Mouse (Mus musculus) bone marrow macrophage, adult 2 months (primary cell): ENCODE measurements around the gene Lrrc3c. TPM values are rescaled to one million over a fixed set of nuclear protein-coding genes. Genes with fewer than 3 reads are reported as not detected.
"Not testable (repeated sequence)": the region's sequence is repeated elsewhere in the genome, so short reads cannot be mapped to it uniquely, and the experiment has no call there.

ENCODE experiments used
- H3K27ac ChIP-seq: 2 replicates; pipeline ENCODE4 v1.5.1; 2012; ENCODE audit warnings: low read depth, low read length; ENCODE audit not compliant: insufficient read depth
- H3K4me1 ChIP-seq: 2 replicates; pipeline ENCODE4 v1.6.1; 2012; ENCODE audit warnings: low read length; ENCODE audit not compliant: control insufficient read depth, insufficient read depth
- H3K4me3 ChIP-seq: 2 replicates; pipeline ENCODE4 v1.5.1; 2012; ENCODE audit warnings: mild to moderate bottlenecking, low read length, moderate library complexity; ENCODE audit not compliant: insufficient read depth
- CTCF ChIP-seq: IDR thresholded peaks from 2 replicates; pipeline ENCODE4 v1.5.1; 2012; ENCODE audit warnings: low read depth, mild to moderate bottlenecking, low read length, moderate library complexity
- POLR2A ChIP-seq: IDR thresholded peaks from 2 replicates; pipeline ENCODE4 v1.6.1; 2012; ENCODE audit warnings: mild to moderate bottlenecking, low read depth, low read length, borderline replicate concordance
- polyA plus RNA-seq: library from polyadenylated mRNA; stranded (reverse); fragments of >200 nt; gene quantifications from 2 replicates; pipeline ENCODE4 v1.2.4, GENCODE M21; 2012; ENCODE audit not compliant: missing spikeins, insufficient read depth, insufficient read length

Gene Lrrc3c
- polyA plus RNA-seq, 1 experiment = not detected

- TF ChIP-seq POLR2A (no peak), CTCF (no peak)
- no peak overlapping the region for H3K4me3 ChIP-seq
- H3K27ac ChIP-seq = no peak overlapping the region
- H3K4me1 ChIP-seq = no peaks in the 10 kb centered on the region
These were observed 2.6 kb upstream of the Lrrc3c start for GRCm38 (mm10) chr11:98595473-98595872.

GRCm38 (mm10) chr11:98595955-98596354 is 2.1 kb upstream of the Lrrc3c start:
- TF ChIP-seq CTCF (no peak), POLR2A (no peak)
- Histone ChIP-seq H3K4me3 (no peak overlapping the region), H3K27ac (no peak overlapping the region), H3K4me1 (no peaks in the 10 kb centered on the region)

DNA sequence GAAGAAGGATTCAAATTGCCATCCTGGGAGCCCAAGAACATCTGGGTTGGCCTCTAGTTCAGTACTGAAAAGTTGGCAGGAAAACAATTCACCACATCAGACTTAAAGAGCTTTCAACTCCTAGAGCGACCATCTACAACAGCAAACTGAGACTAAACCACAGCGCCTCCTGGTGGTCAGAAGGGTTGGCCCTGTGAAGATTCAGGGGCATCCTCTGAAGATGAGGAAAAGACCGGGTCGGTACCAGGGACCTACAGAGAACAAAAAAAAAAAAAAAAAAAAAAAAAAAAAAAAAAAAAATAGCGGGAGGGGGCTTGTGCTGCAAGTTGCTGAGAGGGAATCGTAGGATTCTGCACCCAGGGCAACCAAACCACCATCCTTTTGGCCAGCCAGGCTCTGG is 728 bp upstream of the Lrrc3c start:
- TF ChIP-seq POLR2A = no peak
- TF ChIP-seq CTCF = peak; percentile 75
- no peaks in the 10 kb centered on the region for H3K4me1 ChIP-seq
- H3K4me3 ChIP-seq = no peak overlapping the region
- no peak overlapping the region for H3K27ac ChIP-seq

GRCm38 (mm10) chr11:98598851-98599290 is 780 bp downstream of the Lrrc3c start:
- Histone ChIP-seq H3K4me1 (no peaks in the 10 kb centered on the region), H3K27ac (no peak overlapping the region), H3K4me3 (no peak overlapping the region)
- TF ChIP-seq CTCF = no peak
- no peak for TF ChIP-seq POLR2A

DNA sequence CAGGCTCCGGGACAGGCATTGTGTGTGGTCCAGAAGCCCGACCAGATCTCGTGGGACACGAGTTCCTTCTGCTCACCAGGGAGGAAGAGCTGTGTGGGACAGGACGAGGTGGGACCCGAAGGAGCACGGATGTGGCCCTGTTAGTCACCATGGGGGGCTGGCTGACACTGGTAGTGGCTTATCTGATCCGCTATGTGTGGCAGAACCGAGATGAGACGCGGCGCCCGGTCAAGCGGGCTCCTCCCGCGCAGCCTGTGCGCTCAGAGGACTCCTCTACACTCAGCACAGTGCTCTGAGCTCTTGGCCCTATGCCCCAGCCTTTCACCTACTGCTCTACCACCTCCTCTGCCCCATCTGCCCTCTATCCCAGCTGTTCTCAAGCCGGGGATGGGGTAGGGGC is 1.2 kb downstream of the Lrrc3c start:
- TF ChIP-seq POLR2A (no peak), CTCF (no peak)
- H3K27ac ChIP-seq = no peak overlapping the region
- H3K4me3 ChIP-seq = no peak overlapping the region
- H3K4me1 ChIP-seq = no peaks in the 10 kb centered on the region

- no peaks in the 10 kb centered on the region for H3K4me1 ChIP-seq
- H3K27ac ChIP-seq = no peak overlapping the region
- TF ChIP-seq POLR2A (no peak), CTCF (no peak)
- H3K4me3 ChIP-seq = no peak overlapping the region
These were observed 4.1 kb downstream of the Lrrc3c start for GRCm38 (mm10) chr11:98602090-98602690.

DNA sequence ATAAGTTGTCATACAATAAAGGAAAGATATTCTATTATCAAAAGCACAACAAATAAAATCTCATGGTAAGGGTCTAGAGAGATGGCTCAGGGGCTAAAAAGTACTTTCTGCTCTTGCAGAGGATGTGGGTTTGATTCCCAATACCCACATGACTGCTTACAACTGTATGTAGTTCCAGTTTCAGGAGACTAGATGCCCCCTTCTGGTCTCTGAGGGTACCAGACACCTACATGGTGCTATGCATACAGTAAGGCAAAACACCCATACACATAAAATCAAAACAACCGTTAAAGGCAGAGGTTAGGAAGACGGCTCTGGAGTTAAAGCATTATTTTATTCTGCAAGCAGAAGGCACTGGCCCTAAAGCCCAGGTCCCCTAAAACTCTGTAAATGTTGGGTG is 5.9 kb downstream of the Lrrc3c start:
- no peak for TF ChIP-seq CTCF
- Histone ChIP-seq H3K4me1 (no peaks in the 10 kb centered on the region), H3K27ac (no peak overlapping the region), H3K4me3 (no peak overlapping the region)

DNA sequence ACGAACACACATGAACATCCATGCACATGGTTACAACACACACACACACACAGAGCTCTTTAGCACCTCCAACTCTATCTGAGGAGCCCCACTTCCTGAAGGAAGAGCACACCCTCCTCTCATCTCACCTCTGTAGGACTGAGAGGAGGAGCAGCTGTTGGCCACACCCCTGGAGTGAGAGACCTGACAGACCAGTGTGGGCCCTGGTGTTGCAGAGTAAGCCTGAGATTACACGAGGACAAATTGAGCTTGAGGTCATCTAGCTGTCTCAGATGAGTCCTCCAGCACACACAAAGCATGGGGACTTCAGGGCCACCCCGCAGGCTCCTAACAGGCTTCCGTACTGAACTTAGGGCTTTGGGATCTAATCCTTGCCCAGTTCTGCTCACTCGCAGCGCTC is 6.8 kb downstream of the Lrrc3c start:
- H3K4me1 ChIP-seq, H3K4me3 ChIP-seq, H3K27ac ChIP-seq: not testable (repeated sequence)

DNA sequence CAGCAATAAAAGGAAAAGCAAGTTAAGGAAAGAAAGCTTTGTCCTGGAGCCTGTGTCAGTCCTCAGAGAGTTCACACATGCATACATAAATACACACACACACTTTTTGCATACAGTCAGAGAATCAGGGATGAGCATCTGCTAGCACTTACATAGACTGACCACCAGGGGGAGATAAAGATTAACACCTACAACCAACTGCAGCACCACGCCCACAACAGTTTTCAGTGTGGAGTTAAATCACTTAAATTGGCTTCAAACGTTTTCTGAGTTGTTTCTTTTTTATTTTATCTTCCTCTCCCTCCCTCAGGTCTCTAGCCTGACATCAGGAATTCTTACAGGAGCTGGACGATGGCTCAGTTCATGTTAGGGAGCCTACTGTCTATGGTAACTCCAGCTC is 8.7 kb downstream of the Lrrc3c start:
- no peak overlapping the region for H3K27ac ChIP-seq
- TF ChIP-seq POLR2A (no peak), CTCF (no peak)
- H3K4me1 ChIP-seq = no peaks in the 10 kb centered on the region
- no peak overlapping the region for H3K4me3 ChIP-seq

GRCm38 (mm10) chr11:98620791-98621190 is 22.7 kb downstream of the Lrrc3c start:
- Histone ChIP-seq H3K4me1 (no peaks in the 10 kb centered on the region), H3K4me3 (no peak overlapping the region), H3K27ac (no peak overlapping the region)
- TF ChIP-seq CTCF = no peak
- TF ChIP-seq POLR2A = no peak

GRCm38 (mm10) chr11:98623981-98624380 is 25.9 kb downstream of the Lrrc3c start:
- H3K4me1 ChIP-seq, H3K27ac ChIP-seq, H3K4me3 ChIP-seq: not testable (repeated sequence)

DNA sequence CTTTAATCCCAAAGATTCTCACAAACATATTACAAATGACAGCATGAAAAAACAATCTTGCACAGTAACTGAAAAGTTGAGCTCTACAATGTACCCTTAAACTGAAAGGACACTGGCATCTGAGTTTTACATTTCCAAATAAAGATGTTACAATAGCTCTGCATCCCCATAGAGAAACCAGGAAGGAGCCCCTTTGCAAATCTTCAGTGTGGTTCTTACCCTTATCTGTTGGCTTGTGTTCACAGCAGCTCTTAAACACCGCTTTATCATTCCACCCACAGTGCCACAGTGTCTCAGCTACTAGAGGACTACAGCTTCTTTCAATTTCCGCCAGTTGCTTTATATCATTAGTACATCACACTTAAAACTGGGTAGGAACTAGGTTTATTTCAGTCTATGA is 26.3 kb downstream of the Lrrc3c start:
- not testable (repeated sequence) for H3K4me1 ChIP-seq, H3K4me3 ChIP-seq, H3K27ac ChIP-seq
